Mouse (Mus musculus) fat pad, adult 2 months (tissue): ENCODE measurements around the gene Mbtps1.

ENCODE experiments used
- DNase-seq: peaks from one replicate; pipeline ENCODE4 v3.0.0-alpha.2; 2011; ENCODE audit warnings: low read depth, low spot score; ENCODE audit errors: extremely low read depth

Mbtps1 gene

DNA sequence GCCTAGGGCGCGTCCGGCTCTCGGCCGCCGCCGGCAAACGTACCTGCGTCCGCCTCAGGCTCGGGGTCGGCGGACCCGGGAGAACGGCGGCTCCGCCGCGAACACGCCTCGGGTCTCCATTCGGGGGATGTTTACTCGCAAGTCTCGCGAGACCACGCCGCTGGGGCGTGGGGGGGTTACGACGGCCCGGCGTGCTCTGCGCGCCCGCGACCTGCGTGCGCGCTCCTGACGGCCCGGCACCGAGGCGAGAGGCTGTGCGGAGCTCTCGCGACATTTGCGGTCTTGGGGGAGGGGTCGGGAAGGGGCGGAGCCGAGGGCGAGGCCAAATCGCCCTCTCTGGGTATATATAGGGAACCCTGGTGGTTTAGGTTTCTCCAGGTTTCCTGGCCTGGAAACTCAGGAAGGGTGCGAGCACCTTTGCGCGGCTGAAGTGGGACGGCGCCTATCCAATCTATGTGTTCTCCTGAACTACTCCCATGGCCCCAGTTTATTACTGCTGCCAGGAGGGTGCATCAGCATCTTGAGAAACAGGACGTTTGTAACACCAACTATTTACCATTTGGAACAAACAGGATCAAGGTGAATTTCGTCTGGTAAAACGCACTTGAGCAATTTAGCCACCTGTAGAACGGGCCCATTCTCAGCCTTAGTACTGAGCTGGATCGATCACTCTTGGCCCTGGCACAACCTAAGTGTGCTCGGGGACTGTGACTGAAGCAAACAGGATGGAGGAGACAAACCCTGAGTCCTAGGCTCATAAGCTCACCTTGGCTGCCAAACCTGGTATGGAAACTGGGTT is at the start of gene Mbtps1:
Mbtps1 (minus strand) TSS at position 133 of the 799 bp plus-strand sequence.
- DNase-seq = no peak

DNA sequence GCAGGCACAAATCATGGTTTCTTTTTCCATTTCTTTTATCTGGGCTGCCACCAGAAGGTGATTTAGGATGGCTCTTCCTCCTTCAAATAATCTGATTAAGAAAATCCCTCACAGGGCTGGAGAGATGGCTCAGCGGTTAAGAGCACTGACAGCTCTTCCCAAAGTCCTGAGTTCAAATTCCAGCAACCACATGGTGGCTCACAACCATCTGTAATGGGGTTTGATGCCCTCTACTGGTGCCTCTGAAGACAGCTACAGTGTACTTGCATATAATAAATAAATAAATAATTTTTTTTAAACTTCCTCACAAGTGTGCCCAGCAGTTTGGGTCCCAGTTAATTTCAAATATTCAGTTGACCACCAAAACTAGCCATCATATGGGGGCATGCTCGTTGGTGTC is 47.7 kb upstream of the Mbtps1 start:
- DNase-seq = no peak

GRCm38 (mm10) chr8:119604996-119605395 is 46.5 kb upstream of the Mbtps1 start, which contains the start of gene Taf1c:
Taf1c (minus strand) TSS chr8:119605222.
- DNase-seq = peak; percentile 37

- DNase-seq = no peak
Measured at GRCm38 (mm10) chr8:119604398-119604803, 45.9 kb upstream of the Mbtps1 start.

GRCm38 (mm10) chr8:119603771-119604170 is 45.2 kb upstream of the Mbtps1 start:
- DNase-seq = no peak

DNA sequence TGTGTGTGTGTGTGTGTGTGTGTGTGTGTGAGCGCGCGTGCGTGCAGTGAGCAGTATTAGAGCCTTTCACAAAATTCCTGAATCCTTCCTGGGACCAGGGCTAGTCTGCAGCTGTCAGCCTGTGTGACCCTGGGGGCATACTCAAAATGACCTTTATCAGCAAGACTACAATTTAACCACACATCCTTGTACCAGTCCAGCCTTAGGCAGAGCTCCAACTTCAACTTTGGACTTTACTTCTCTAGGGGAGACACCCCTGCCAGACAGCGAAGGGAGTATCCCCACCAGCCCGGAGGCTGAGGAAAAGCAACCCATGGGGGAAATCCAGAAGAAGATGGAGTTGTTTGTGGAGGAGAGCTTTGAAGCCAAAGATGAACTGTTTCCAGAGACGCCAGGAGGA is 32.9 kb upstream of the Mbtps1 start:
- DNase-seq = no peak

DNA sequence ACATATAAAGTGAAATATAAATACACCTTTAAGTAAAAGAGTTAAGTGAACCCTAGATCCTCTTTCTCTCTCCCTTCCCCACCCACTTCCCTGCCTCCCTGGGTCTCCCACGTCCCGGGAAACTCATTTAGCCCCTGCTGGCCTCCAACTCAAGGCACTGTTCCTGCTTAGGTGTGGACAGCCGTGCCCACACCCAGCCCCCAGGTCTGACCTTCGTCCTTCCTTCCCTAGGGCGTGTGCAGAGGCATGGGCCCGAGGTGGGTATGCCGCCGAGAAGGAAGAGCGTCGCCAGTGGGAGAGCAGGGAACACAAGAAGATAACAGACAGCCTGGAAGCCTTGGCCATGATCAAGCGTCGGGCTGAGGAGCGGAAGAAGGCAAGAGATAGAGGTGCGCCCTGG is 31.8 kb upstream of the Mbtps1 start:
- no peak for DNase-seq

DNA sequence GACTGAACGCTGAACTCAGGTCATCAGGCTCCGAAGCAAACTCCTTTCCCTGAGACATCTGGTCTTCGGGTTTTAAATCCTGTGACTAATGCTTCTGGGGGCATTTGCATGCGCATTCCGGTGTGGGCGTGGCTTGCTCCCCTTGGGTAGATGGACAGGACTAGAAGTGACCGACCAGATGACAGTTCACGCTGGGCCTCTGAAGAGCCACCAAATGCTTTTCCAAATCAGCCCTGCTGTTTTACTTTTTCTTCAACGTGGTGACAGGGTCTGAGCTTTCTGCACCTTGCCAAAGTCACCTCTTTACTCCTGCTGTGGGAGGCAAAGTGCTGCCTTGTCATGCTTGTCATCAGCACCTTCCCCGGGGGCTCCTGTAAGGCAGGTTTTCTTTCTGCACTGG is 30.3 kb upstream of the Mbtps1 start:
- DNase-seq = no peak

DNA sequence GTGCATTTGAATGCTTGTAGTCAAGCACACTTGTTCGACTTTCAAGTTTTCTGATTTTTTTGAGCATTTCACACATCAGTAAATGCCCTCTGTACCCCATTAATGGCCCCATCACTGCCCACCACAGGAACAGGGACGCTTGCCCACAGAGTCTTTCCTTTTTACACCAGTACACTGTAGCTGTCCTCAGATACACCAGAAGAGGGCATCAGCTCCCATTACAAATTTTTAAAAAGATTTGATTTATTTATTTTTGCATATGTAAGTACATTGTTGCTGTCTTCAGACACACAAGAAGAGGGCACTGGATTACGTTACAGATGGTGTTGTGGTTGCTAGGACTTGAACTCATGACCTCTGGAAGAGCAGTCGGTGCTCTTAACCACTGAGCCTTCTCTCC is 29.8 kb upstream of the Mbtps1 start:
- DNase-seq = no peak

GRCm38 (mm10) chr8:119585901-119586300 is 27.4 kb upstream of the Mbtps1 start:
- no peak for DNase-seq

- no peak for DNase-seq
Measured at GRCm38 (mm10) chr8:119580441-119581161, 22.1 kb upstream of the Mbtps1 start.

GRCm38 (mm10) chr8:119579096-119579495 is 20.6 kb upstream of the Mbtps1 start:
- DNase-seq = no peak

GRCm38 (mm10) chr8:119575366-119575726 is 16.8 kb upstream of the Mbtps1 start:
- no peak for DNase-seq

- no peak for DNase-seq
Measured at GRCm38 (mm10) chr8:119574437-119575365, 16.2 kb upstream of the Mbtps1 start, which contains the start of the genes Hsdl1 and Dnaaf1. Hsdl1 (minus strand) TSS chr8:119575183. Dnaaf1 (plus strand) TSS chr8:119575235.

DNA sequence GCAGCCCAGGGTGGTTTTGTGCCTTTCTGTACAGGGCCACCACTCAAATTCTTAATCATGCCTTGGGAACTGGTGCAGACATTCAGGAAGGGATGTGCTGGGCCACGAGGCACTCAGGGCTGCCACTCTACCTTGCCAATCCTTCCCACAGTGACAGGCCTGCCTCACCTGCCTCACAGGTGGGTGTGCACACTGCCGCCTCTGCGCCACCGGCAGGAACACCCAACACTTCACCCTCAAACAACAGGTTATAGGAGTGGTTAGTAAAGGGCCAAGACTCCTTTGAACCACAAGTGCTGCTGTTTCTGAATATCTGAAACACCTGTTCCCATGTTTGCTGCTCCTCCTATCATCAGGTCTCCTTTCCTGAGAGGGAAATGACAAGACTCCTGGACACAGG is 13.9 kb upstream of the Mbtps1 start:
- no peak for DNase-seq

- DNase-seq = no peak
Measured at GRCm38 (mm10) chr8:119571135-119571534, 12.6 kb upstream of the Mbtps1 start.

DNA sequence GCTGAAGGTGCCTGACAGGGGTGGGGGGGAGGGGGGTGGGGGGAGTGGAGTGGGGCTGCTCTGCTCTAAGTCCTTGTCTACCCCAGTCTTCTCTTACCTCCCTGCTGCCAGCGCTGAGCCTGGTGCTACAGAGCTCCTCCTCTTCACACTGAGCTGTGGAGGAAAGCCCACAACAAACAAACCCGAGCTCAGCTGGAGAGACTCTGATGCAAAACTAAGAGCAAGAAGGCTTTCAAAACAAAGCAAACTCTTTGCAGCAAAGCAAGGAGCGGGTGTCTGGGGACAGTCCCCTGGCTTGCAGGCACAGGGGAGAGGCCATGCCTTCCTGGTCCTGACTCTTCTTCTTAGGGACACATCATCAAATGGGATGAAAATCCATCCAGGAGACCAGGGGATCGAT is 11.3 kb upstream of the Mbtps1 start:
- no peak for DNase-seq

DNA sequence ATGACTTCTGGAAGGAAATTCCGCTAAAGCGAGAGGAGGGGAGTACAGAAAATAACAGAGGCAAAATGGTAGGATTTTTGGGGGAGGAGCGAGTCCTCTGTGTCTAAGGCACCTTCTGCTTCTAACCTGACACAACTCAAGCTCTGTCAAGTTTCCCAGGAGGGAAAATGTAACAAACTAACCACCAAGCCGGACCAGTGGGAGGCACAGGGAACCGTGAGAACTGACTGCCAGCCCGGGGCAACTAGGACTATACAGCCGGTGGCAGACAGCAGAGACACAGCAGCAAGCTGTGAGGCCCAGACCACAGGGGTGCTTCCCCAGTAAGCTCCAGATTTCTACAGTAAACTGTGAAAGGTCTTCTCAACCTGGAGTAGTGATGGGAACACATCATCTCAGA is 10.4 kb upstream of the Mbtps1 start:
- no peak for DNase-seq

GRCm38 (mm10) chr8:119568251-119568650 is 9.7 kb upstream of the Mbtps1 start:
- DNase-seq = no peak

GRCm38 (mm10) chr8:119566367-119566766 is 7.8 kb upstream of the Mbtps1 start:
- no peak for DNase-seq

GRCm38 (mm10) chr8:119563849-119564251 is 5.3 kb upstream of the Mbtps1 start:
- no peak for DNase-seq
